Mouse (Mus musculus) intestine, embryonic 16.5 days (tissue): ENCODE measurements at regions not wholly inside any gene's neighbourhood (a gene's known extent, or its start where the extent isn't known, plus 50 kb on each side); places are given as distances from the start of the nearest gene placed in this dataset.
A peak's percentile ranks its signal among the peaks of the same experiment; 100 is the strongest.

Experiments used
- ATAC-seq: fragments of 200-750 bp; cut with Nextera tagmentation; 2 replicates; pipeline ENCODE4 v1.8.0; 2017; ENCODE audit warnings: moderate TSS enrichment, moderate library complexity
- H3K27ac ChIP-seq: fragments of 300-500 bp; sonication (generic); 2 replicates; pipeline ENCODE4 v1.5.1; 2014; ENCODE audit warnings: mild to moderate bottlenecking, low read length
- H3K27me3 ChIP-seq: fragments of 300-500 bp; sonication (generic); replicated peaks from 2 replicates; pipeline ENCODE4 v1.6.1; 2014; ENCODE audit warnings: low read length, control low read depth, mixed read lengths; ENCODE audit not compliant: control insufficient read depth, insufficient read depth
- H3K36me3 ChIP-seq: fragments of 300-500 bp; sonication (generic); 2 replicates; pipeline ENCODE4 v1.6.1; 2014; ENCODE audit warnings: low read length, control low read depth; ENCODE audit not compliant: control insufficient read depth, insufficient read depth
- H3K4me1 ChIP-seq: fragments of 300-500 bp; sonication (generic); 2 replicates; pipeline ENCODE4 v1.6.1; 2014; ENCODE audit warnings: low read length, control low read depth, mixed read lengths; ENCODE audit not compliant: control insufficient read depth, insufficient read depth
- H3K4me2 ChIP-seq: fragments of 300-500 bp; sonication (generic); 2 replicates; pipeline ENCODE4 v1.6.1; 2014; ENCODE audit warnings: low read depth, low read length, control low read depth
- H3K4me3 ChIP-seq: fragments of 300-500 bp; sonication (generic); 2 replicates; pipeline ENCODE4 v1.5.1; 2014; ENCODE audit warnings: mild to moderate bottlenecking, low read length
- H3K9ac ChIP-seq: fragments of 300-500 bp; sonication (generic); 2 replicates; pipeline ENCODE4 v1.6.1; 2014; ENCODE audit warnings: low read depth, low read length
- H3K9me3 ChIP-seq: fragments of 300-500 bp; sonication (generic); 2 replicates; pipeline ENCODE4 v1.6.1; 2016; ENCODE audit warnings: low read length, control low read depth; ENCODE audit not compliant: control insufficient read depth
- WGBS: fragments of 180-500 bp; shearing (Covaris S2); extraction: QIAGEN DNeasy Blood & Tissue Kit; methylation state at CpG from one replicate; pipeline ENCODE4 v1.1.7; 2014; 5-methylcytosine and 5-hydroxymethylcytosine counted together

DNA sequence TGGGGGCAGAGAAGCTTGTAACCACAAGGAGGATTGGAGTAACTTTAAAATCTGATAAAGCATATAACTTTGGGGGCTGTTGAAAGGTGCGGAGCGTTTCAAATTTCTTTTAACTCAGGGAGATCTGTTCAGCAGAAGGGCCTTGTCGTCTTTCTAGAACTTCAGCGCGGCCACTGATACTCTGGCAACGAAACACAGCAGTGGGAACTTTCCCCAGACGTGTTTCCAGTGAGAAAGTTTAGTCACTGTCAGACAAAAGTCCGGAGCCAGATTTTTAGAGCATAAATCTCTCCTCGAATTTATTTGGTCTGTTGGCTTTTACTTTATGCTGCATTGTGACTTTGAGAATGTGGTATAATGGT, 228.5 kb upstream of the Nr2f1 start:
- Histone ChIP-seq H3K36me3 (no peaks in the 10 kb centered on the region), H3K9me3 (no peaks in the 10 kb centered on the region), H3K4me3 (no peak overlapping the region), H3K9ac (no peak overlapping the region), H3K27ac (no peak overlapping the region), H3K4me1 (peaks cover 6% of the 10 kb centered on the region; the same call in 1 of the 2 replicates), H3K4me2 (peak overlapping the region; percentile 26), H3K27me3 (no peaks in the 10 kb centered on the region)
- WGBS, result 12% methylated on average over 9 of the region's 9 CpGs
- ATAC-seq, result no peak

DNA sequence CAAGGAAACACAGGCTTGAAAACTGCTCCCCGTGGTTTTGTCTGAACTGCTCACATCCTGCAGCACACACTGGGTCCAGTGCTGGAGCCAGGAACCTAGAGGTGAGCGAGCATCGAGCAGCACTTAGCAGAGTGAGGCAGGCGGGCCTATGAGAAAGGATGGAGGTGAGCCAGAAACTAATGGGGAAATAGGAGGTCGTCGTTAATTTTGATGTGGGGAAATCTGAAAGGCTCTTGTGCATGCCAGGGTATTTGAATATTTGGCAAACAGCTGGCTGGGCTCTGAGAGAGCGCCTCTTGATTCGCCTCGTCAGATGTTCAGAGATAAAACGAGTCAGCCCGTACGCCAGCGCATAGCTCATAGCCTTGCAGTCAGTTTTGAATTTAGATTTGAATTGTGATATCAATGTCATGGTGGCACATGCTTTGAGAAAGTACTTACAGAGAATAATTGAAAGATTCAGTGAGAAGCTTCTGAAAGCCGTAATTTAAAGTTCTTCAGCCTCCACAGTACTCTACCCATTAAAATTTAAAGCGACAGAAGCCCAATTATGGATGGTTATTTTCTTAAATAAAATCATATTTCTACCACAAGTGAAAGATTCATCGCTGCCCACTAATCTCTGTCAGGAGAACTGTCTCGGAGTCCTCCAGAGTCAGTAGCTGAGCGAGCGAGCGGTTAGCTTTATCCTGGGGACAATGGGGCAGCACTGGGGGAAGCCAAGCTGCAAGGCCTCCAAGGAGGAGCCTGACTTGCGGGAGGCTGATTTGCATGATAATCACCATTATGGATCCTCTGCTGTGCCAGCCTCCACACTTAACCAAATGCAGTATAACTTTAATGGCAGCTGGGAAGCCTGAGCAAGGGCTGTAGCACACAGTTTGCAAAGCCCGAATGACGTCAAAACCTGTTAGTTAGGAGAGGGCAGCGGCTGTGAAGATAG, 227.9 kb upstream of the Nr2f1 start:
- 30% methylated on average over 24 of the region's 24 CpGs for WGBS
- Histone ChIP-seq H3K4me2 (peak overlapping the region; percentile 28), H3K4me3 (no peak overlapping the region), H3K9ac (no peak overlapping the region), H3K9me3 (no peaks in the 10 kb centered on the region), H3K36me3 (no peaks in the 10 kb centered on the region), H3K27me3 (no peaks in the 10 kb centered on the region), H3K27ac (no peak overlapping the region), H3K4me1 (peaks cover 6% of the 10 kb centered on the region; the same call in 1 of the 2 replicates)
- ATAC-seq, result no peak; the same call in 1 of the 2 replicates

DNA sequence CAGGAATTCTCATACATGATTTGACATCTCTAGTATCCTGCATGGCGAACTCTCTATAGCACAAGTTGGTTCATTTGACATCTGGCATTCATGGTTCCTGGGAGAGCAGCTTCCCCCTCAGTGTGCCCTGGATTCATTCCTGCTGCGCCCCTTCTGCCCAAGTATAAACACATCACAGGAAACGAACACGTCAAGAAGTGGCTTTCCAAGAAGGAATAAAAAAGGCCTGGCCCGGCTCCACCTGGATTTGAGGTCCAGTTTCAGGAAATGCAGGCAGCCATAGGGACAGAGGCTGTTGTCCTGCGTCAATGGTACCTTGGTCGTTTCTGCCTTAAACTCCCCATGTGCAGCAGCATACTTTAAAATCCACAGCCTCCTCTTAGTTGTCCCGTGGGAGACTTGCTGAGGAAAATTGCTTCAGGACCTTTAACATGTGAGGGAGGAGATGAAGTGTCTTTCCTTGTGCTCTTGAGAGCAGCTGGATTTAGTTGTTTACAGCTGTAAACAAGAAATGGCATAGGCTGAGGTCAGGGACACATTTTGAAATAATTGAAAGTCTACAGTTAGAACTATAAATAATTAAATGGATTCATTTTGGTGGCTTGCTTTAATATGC, 226.9 kb upstream of the Nr2f1 start:
- no peak for ATAC-seq
- no peak overlapping the region for H3K4me2 ChIP-seq
- 47% methylated on average over 8 of the region's 8 CpGs for WGBS
- no peak overlapping the region for H3K4me3 ChIP-seq
- H3K9me3 ChIP-seq, result no peaks in the 10 kb centered on the region
- no peaks in the 10 kb centered on the region for H3K36me3 ChIP-seq
- H3K27ac ChIP-seq, result no peak overlapping the region
- peaks cover 6% of the 10 kb centered on the region; the same call in 1 of the 2 replicates for H3K4me1 ChIP-seq
- no peaks in the 10 kb centered on the region for H3K27me3 ChIP-seq
- H3K9ac ChIP-seq, result no peak overlapping the region

DNA sequence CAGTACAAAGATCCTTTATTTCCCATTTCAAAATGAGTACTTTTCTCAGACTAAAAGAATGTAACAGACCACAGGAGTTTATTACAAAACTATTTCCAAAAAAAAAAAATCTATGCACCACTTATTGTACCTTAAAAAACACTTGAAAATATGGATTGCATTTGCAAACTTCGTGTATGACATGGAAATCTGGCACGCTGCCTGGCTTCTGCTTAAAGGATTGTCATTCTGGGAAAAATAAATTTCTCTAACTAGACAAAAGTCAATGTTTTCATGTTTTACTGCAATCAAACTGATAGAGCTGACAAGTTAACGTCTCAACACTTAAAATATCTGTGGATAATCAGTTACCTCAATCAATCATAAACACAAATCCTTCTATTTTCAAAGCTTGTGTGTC, 205.5 kb upstream of the Nr2f1 start:
- Histone ChIP-seq H3K4me1 (no peaks in the 10 kb centered on the region), H3K27me3 (no peaks in the 10 kb centered on the region), H3K4me2 (no peak overlapping the region), H3K27ac (no peak overlapping the region), H3K4me3 (no peak overlapping the region), H3K9me3 (no peaks in the 10 kb centered on the region), H3K36me3 (no peaks in the 10 kb centered on the region), H3K9ac (no peak overlapping the region)
- WGBS, result 46% methylated on average over 3 of the region's 3 CpGs
- no peak for ATAC-seq

DNA sequence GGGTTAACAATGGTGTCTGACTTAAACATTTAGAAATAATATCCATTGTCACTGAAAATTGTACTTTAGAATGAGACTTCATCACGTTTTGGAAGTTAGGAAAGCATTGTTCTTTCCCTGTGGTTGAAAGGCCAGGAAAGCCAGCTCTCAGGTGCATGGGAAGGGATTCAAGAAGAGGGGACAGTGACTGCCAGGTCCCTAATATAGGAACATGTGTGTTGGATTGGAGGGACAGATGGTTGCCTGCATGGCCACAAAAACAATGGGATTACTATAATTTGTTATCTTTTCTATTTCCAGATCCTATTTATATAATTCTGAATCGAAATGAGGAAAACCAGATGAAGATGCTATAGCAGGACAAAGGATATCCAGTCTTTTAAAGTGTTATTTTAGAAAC, 184.2 kb upstream of the Nr2f1 start:
- H3K9me3 ChIP-seq, result no peaks in the 10 kb centered on the region
- H3K9ac ChIP-seq, result no peak overlapping the region
- ATAC-seq, result no peak
- no peaks in the 10 kb centered on the region for H3K36me3 ChIP-seq
- no peak overlapping the region for H3K4me3 ChIP-seq
- H3K4me1 ChIP-seq, result no peaks in the 10 kb centered on the region
- no peaks in the 10 kb centered on the region for H3K27me3 ChIP-seq
- no peak overlapping the region for H3K4me2 ChIP-seq
- 68% methylated on average over 2 of the region's 2 CpGs for WGBS
- H3K27ac ChIP-seq, result no peak overlapping the region

DNA sequence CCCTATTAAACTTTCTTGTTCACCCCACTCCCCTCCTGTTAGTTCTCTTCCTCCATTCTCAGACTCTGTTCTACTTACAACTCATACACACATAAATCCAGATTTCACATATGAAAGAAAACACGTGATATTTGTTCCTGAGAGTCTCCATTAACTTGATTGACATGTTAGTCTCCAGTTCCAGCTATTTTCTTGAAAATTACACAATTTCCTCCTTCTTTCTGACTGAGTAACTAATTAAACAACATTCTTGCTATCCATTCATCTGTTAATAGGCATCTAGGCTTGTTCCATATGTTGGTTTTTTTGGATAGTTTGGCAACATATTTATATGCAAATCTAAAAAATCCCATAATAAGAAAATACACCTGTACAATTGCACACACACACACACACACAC, 161.7 kb upstream of the Nr2f1 start:
- no peak for ATAC-seq
- Histone ChIP-seq H3K27me3 (no peaks in the 10 kb centered on the region), H3K27ac (no peak overlapping the region), H3K4me3 (no peak overlapping the region), H3K4me1 (no peaks in the 10 kb centered on the region), H3K36me3 (no peaks in the 10 kb centered on the region), H3K9ac (no peak overlapping the region), H3K9me3 (no peaks in the 10 kb centered on the region), H3K4me2 (no peak overlapping the region)
- WGBS, result 59% methylated on average over 1 of the region's 1 CpGs

DNA sequence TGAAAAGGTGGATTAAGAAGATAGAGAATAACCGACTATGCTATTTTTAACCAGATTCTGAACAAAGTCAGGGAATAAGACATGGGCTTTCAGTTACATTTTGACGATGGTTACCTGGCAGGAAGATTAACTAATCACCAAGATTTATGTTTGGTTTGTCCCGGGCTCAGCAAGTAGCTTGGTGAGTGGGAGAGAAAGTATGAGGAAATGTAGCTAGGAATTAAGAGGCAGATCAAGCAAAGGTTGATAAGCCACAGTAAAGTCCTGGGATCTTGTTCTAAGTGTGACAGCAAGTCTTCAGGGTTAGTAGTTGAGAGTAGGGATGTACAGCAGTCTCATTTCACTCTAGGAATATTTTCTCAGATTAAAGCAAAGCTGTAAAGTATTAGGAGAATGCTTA, 149.3 kb upstream of the Nr2f1 start:
- Histone ChIP-seq H3K27me3 (no peaks in the 10 kb centered on the region), H3K4me1 (no peaks in the 10 kb centered on the region), H3K36me3 (no peaks in the 10 kb centered on the region), H3K27ac (no peak overlapping the region), H3K4me2 (no peak overlapping the region), H3K4me3 (no peak overlapping the region), H3K9me3 (no peaks in the 10 kb centered on the region), H3K9ac (no peak overlapping the region)
- WGBS, result 42% methylated on average over 3 of the region's 3 CpGs
- ATAC-seq, result no peak

DNA sequence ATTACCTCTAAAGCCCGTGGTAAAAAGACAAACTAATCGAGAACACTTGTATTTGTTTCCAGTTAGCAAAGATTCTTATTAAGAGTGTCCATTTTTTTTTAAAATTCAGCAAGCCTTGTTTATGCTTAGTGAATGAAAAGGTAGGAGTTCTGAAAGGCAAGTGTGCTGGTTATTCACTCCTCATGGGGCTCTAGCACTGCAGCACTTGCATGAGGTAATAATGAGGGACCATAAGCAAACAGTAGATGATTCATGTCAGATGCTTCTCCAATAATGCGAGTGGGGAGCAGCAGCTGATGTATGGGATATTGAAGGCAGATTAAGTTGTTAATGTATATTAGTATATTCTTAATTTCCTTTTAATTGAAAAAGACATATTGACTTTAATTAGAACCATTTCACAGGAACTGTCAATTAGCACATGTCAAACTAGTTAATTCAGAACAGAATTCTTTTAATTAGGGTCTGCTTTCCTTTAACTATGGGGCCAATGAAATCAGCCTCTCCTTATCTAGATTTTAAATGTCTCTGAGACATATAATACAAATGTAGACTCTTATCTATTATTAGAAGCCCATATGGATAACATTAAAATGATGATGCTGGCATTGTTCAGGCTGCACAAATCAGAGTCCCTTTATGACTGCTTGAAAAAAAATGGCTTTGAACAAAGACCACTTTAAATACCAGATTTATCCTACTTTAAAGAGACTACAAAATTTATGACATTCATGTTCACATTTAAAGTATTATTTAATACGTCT, 125.1 kb upstream of the Nr2f1 start:
- Histone ChIP-seq H3K4me3 (no peak overlapping the region), H3K4me2 (no peak overlapping the region), H3K27ac (no peak overlapping the region), H3K9ac (no peak overlapping the region), H3K27me3 (no peaks in the 10 kb centered on the region), H3K4me1 (no peaks in the 10 kb centered on the region), H3K9me3 (no peaks in the 10 kb centered on the region), H3K36me3 (no peaks in the 10 kb centered on the region)
- 74% methylated on average over 4 of the region's 4 CpGs for WGBS
- ATAC-seq, result no peak

DNA sequence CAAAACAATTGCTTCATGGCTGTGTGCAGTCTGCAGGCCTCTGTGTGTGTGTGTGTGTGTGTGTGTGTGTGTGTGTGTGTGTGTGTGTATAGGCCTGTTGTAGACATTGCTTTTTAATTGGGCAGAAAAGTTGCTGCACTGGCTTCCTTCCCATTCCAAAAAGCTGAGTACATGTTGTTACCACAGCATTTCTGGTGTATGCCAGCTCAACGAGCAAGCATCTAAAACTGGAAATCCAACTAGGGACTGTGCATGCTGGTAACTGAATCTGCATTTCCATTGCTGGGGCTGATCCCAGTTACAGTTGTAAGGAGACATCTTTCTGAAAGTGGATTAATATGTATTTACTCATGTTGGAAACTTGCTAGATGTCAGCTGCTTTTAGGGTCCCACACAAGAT, 123.6 kb upstream of the Nr2f1 start:
- no peaks in the 10 kb centered on the region for H3K27me3 ChIP-seq
- H3K4me1 ChIP-seq, result no peaks in the 10 kb centered on the region
- ATAC-seq, result no peak
- no peaks in the 10 kb centered on the region for H3K36me3 ChIP-seq
- WGBS, result 91% methylated on average over 1 of the region's 1 CpGs
- no peak overlapping the region for H3K27ac ChIP-seq
- H3K9me3 ChIP-seq, result no peaks in the 10 kb centered on the region
- no peak overlapping the region for H3K4me2 ChIP-seq
- H3K4me3 ChIP-seq, result no peak overlapping the region
- H3K9ac ChIP-seq, result no peak overlapping the region
